In genomic region chr6:113483100-113483615, GRCm38 (mm10) we compare ENCODE assay signal across 8 mouse cellular contexts. TPM values are rescaled to one million over a fixed set of nuclear protein-coding genes. Genes with fewer than 3 reads are reported as not detected.
A peak's percentile ranks its signal among the peaks of the same experiment; 100 is the strongest.
DNase-seq lines count a peak whose midpoint lies in the region; ATAC-seq and TF ChIP-seq lines count a peak whose summit lies in the region.

TSS of gene Creld1 (plus strand) at chr6:113483297.

- ATAC-seq in erythroid progenitor cell, adult 5-6 weeks (replicated peaks; ENCODE audit: low FRiP score, poor library complexity, severe bottlenecking), result peak; percentile 97
- ATAC-seq in heart, embryonic 11.5 days (replicated peaks; ENCODE audit: insufficient number of reproducible peaks, low FRiP score, low TSS enrichment), result peak; percentile 91
- peak; percentile 95 for ATAC-seq in kidney, embryonic 15.5 days (replicated peaks; ENCODE audit: low FRiP score)
- peak; percentile 82 for ATAC-seq in limb, embryonic 15.5 days (ENCODE audit: insufficient number of reproducible peaks, low FRiP score, low TSS enrichment, low read depth)
- ATAC-seq in midbrain, postnatal 0 days (ENCODE audit: low FRiP score), result peak; percentile 96

- H3K4me1 ChIP-seq in brown adipose tissue, adult 24 weeks (ENCODE audit: control insufficient read depth, insufficient read depth, insufficient read length, low read length), result peaks cover 18% of the 10 kb centered on the region
- peaks cover 12% of the 10 kb centered on the region; the same call in 1 of the 2 replicates for H3K4me1 ChIP-seq in heart, embryonic 11.5 days (ENCODE audit: control insufficient read depth, insufficient read depth, low read length)
- peaks cover 41% of the 10 kb centered on the region for H3K4me1 ChIP-seq in kidney, embryonic 15.5 days
- peaks cover 24% of the 10 kb centered on the region for H3K4me1 ChIP-seq in limb, embryonic 15.5 days
- H3K4me1 ChIP-seq in midbrain, postnatal 0 days (ENCODE audit: insufficient read depth, low read length), result peaks cover 10% of the 10 kb centered on the region; the same call in 1 of the 2 replicates

- H3K9ac ChIP-seq in heart, embryonic 11.5 days (ENCODE audit: low read depth, low read length), result peak within 1 kb of the TSS; percentile 85
- H3K9ac ChIP-seq in kidney, embryonic 15.5 days, result peak within 1 kb of the TSS; percentile 62
- peak within 1 kb of the TSS; percentile 35 for H3K9ac ChIP-seq in limb, embryonic 15.5 days
- peak within 1 kb of the TSS; percentile 89 for H3K9ac ChIP-seq in midbrain, postnatal 0 days (replicated peaks; ENCODE audit: low read length, poor library complexity, severe bottlenecking)

- TF ChIP-seq CTCF in midbrain, postnatal 0 days (IDR thresholded peaks at IDR 0.05), result no peak

- peak; percentile 96 for DNase-seq in CD4-positive helper T cell, adult 2 months (ENCODE audit: low read depth, low spot score)
- peak; percentile 97 for DNase-seq in midbrain, postnatal 0 days (ENCODE audit: low spot score)
- DNase-seq in spleen, postnatal 10 days (ENCODE audit: low spot score in 2 of 2), result peak; percentile 81 to 95

- peak within 1 kb of the TSS; percentile 87 for H3K4me2 ChIP-seq in heart, embryonic 11.5 days
- H3K4me2 ChIP-seq in kidney, embryonic 15.5 days, result peak within 1 kb of the TSS; percentile 92
- H3K4me2 ChIP-seq in limb, embryonic 15.5 days, result peak within 1 kb of the TSS; percentile 72
- H3K4me2 ChIP-seq in midbrain, postnatal 0 days (ENCODE audit: low read depth, low read length, poor library complexity, severe bottlenecking), result peak within 1 kb of the TSS; percentile 89

- under 1% methylated on average over 26 of the region's 26 CpGs for WGBS in heart, embryonic 11.5 days (ENCODE audit: insufficient replicate concordance)
- under 1% methylated on average over 26 of the region's 26 CpGs for WGBS in kidney, embryonic 15.5 days
- WGBS in limb, embryonic 15.5 days, result under 1% methylated on average over 26 of the region's 26 CpGs
- WGBS in midbrain, postnatal 0 days, result under 1% methylated on average over 26 of the region's 26 CpGs

- peak within 1 kb of the TSS; percentile 75 for H3K4me3 ChIP-seq in brown adipose tissue, adult 24 weeks (ENCODE audit: insufficient read depth, low read depth, low read length)
- H3K4me3 ChIP-seq in heart, embryonic 11.5 days (ENCODE audit: low read depth, low read length), result peak within 1 kb of the TSS; percentile 61
- peak within 1 kb of the TSS; percentile 65 for H3K4me3 ChIP-seq in kidney, embryonic 15.5 days (replicated peaks)
- peak within 1 kb of the TSS; percentile 45 for H3K4me3 ChIP-seq in limb, embryonic 15.5 days
- peak within 1 kb of the TSS; percentile 63 for H3K4me3 ChIP-seq in midbrain, postnatal 0 days (ENCODE audit: low read depth, low read length)

- H3K36me3 ChIP-seq in heart, embryonic 11.5 days (ENCODE audit: control insufficient read depth, insufficient read depth, low read length), result no peaks in the 10 kb centered on the region
- 0 out of 2 replicates have a peak, but pooled peaks cover 7% of the 10 kb centered on the region for H3K36me3 ChIP-seq in kidney, embryonic 15.5 days
- H3K36me3 ChIP-seq in limb, embryonic 15.5 days, result no peaks in the 10 kb centered on the region
- H3K36me3 ChIP-seq in midbrain, postnatal 0 days (ENCODE audit: insufficient read depth, low read length), result peaks cover 9% of the 10 kb centered on the region

- peak within 1 kb of the TSS; percentile 78 for H3K27ac ChIP-seq in brown adipose tissue, adult 24 weeks (replicated peaks; ENCODE audit: low read depth, low read length)
- H3K27ac ChIP-seq in heart, embryonic 11.5 days (ENCODE audit: low read depth, low read length), result peak within 1 kb of the TSS; percentile 88
- peak within 1 kb of the TSS; percentile 88 for H3K27ac ChIP-seq in kidney, embryonic 15.5 days
- peak within 1 kb of the TSS; percentile 63 for H3K27ac ChIP-seq in limb, embryonic 15.5 days
- peak within 1 kb of the TSS; percentile 91 for H3K27ac ChIP-seq in midbrain, postnatal 0 days (ENCODE audit: low read depth, low read length)

- peaks cover 12% of the 10 kb centered on the region for H3K27me3 ChIP-seq in heart, embryonic 11.5 days (ENCODE audit: control insufficient read depth, insufficient read depth, low read length)
- peaks cover 22% of the 10 kb centered on the region for H3K27me3 ChIP-seq in kidney, embryonic 15.5 days
- peaks cover 38% of the 10 kb centered on the region for H3K27me3 ChIP-seq in limb, embryonic 15.5 days
- H3K27me3 ChIP-seq in midbrain, postnatal 0 days (ENCODE audit: insufficient read depth, low read length), result no peaks in the 10 kb centered on the region

- no peaks in the 10 kb centered on the region for H3K9me3 ChIP-seq in heart, embryonic 11.5 days (replicated peaks; ENCODE audit: control insufficient read depth, low read length)
- H3K9me3 ChIP-seq in kidney, embryonic 15.5 days (replicated peaks), result no peaks in the 10 kb centered on the region
- no peaks in the 10 kb centered on the region for H3K9me3 ChIP-seq in limb, embryonic 15.5 days
- H3K9me3 ChIP-seq in midbrain, postnatal 0 days (ENCODE audit: low read length), result no peaks in the 10 kb centered on the region

RNA-seq across cellular contexts. Expression of gene Creld1, which starts in this region (rescaled TPM):
- 40.6 and 44.4 TPM in 2 replicates for polyA plus RNA-seq in brown adipose tissue, adult 24 weeks (2012; ENCODE audit: insufficient read depth, insufficient read length, missing spikeins)
- not detected in 2 replicates for total RNA-seq in erythroid progenitor cell, adult 5-6 weeks (2015; ENCODE audit: low replicate concordance)
- not detected in 2 replicates for total RNA-seq in erythroid progenitor cell, adult 5-6 weeks (2017; ENCODE audit: low replicate concordance)
- polyA plus RNA-seq in heart, embryonic 11.5 days (2014; fragmentation: Nextera tagmentation; extraction: Ambion mirVana), result 31.1 and 37.2 TPM in 2 replicates
- 35.7 and 37.2 TPM in 2 replicates for polyA plus RNA-seq in kidney, embryonic 15.5 days (2015; fragmentation: Nextera tagmentation; extraction: Ambion mirVana)
- 22.1 and 27.2 TPM in 2 replicates for polyA plus RNA-seq in limb, embryonic 15.5 days (2015; fragmentation: Nextera tagmentation; extraction: Ambion mirVana)
- 39.4 and 43.0 TPM in 2 replicates for total RNA-seq in midbrain, postnatal 0 days (2014; rRNA removed)
- polyA plus RNA-seq in midbrain, postnatal 0 days (2015; fragmentation: Nextera tagmentation; extraction: Ambion mirVana), result 56.6 and 60.4 TPM in 2 replicates

Comparison
In these comparisons a context has a peak if more than half of its experiments do, and no peak if none do; other contexts are left out.
1. Peak in every context shown above with its lines: DNase-seq, ATAC-seq, H3K4me3 ChIP-seq and H3K27ac ChIP-seq.
2. RNA of gene Creld1 (total RNA-seq): 39.4 to 43.0 TPM in midbrain, postnatal 0 days; not detected in erythroid progenitor cell, adult 5-6 weeks; every median in the first group is over 10 times any median in the second.
3. Peak in ATAC-seq in erythroid progenitor cell, adult 5-6 weeks; RNA of the gene not detected or under 1 TPM.
4. H3K9ac ChIP-seq: peak in every context shown above with its lines; median percentile 89 in midbrain, postnatal 0 days; 85 in heart, embryonic 11.5 days; 62 in kidney, embryonic 15.5 days; 35 in limb, embryonic 15.5 days.